Mouse (Mus musculus) intestine, embryonic 16.5 days (tissue): ENCODE data around the gene Arl5a. TPM values are rescaled to one million over a fixed set of nuclear protein-coding genes. Genes with fewer than 3 reads are reported as not detected.
A peak's percentile ranks its signal among the peaks of the same experiment; 100 is the strongest.

Experiments
- ATAC-seq: fragments of 200-750 bp; cut with Nextera tagmentation; 2 replicates; pipeline ENCODE4 v1.8.0; 2017; ENCODE audit warnings: moderate TSS enrichment, moderate library complexity
- H3K27ac ChIP-seq: fragments of 300-500 bp; sonication (generic); 2 replicates; pipeline ENCODE4 v1.5.1; 2014; ENCODE audit warnings: mild to moderate bottlenecking, low read length
- H3K27me3 ChIP-seq: fragments of 300-500 bp; sonication (generic); replicated peaks from 2 replicates; pipeline ENCODE4 v1.6.1; 2014; ENCODE audit warnings: low read length, control low read depth, mixed read lengths; ENCODE audit not compliant: control insufficient read depth, insufficient read depth
- H3K36me3 ChIP-seq: fragments of 300-500 bp; sonication (generic); 2 replicates; pipeline ENCODE4 v1.6.1; 2014; ENCODE audit warnings: low read length, control low read depth; ENCODE audit not compliant: control insufficient read depth, insufficient read depth
- H3K4me1 ChIP-seq: fragments of 300-500 bp; sonication (generic); 2 replicates; pipeline ENCODE4 v1.6.1; 2014; ENCODE audit warnings: low read length, control low read depth, mixed read lengths; ENCODE audit not compliant: control insufficient read depth, insufficient read depth
- H3K4me2 ChIP-seq: fragments of 300-500 bp; sonication (generic); 2 replicates; pipeline ENCODE4 v1.6.1; 2014; ENCODE audit warnings: low read depth, low read length, control low read depth
- H3K4me3 ChIP-seq: fragments of 300-500 bp; sonication (generic); 2 replicates; pipeline ENCODE4 v1.5.1; 2014; ENCODE audit warnings: mild to moderate bottlenecking, low read length
- H3K9ac ChIP-seq: fragments of 300-500 bp; sonication (generic); 2 replicates; pipeline ENCODE4 v1.6.1; 2014; ENCODE audit warnings: low read depth, low read length
- H3K9me3 ChIP-seq: fragments of 300-500 bp; sonication (generic); 2 replicates; pipeline ENCODE4 v1.6.1; 2016; ENCODE audit warnings: low read length, control low read depth; ENCODE audit not compliant: control insufficient read depth
- WGBS: fragments of 180-500 bp; shearing (Covaris S2); extraction: QIAGEN DNeasy Blood & Tissue Kit; methylation state at CpG from one replicate; pipeline ENCODE4 v1.1.7; 2014; 5-methylcytosine and 5-hydroxymethylcytosine counted together
- polyA plus RNA-seq: library from polyadenylated mRNA; unstranded; fragments of >200 nt; fragmentation: Nextera tagmentation; extraction: Ambion mirVana; gene quantifications from 2 replicates; pipeline ENCODE4 v1.2.1, GENCODE M21; 2015

The Arl5a gene
- polyA plus RNA-seq, 1 experiment from 2014 or later: 10.8 TPM

- no peak overlapping the region for H3K4me2 ChIP-seq
- ATAC-seq: no peak
- H3K9me3 ChIP-seq: no peaks in the 10 kb centered on the region
- no peaks in the 10 kb centered on the region for H3K27me3 ChIP-seq
- no peaks in the 10 kb centered on the region for H3K36me3 ChIP-seq
- no peak overlapping the region for H3K4me3 ChIP-seq
- no peak overlapping the region for H3K9ac ChIP-seq
- 73% methylated on average over 5 of the region's 5 CpGs for WGBS
- peaks cover 4% of the 10 kb centered on the region for H3K4me1 ChIP-seq
- H3K27ac ChIP-seq: no peak overlapping the region
These were observed 21.9 kb upstream of the Arl5a start for GRCm38 (mm10) chr2:52446648-52447047.

- no peak overlapping the region for H3K27ac ChIP-seq
These were observed 17.4 kb upstream of the Arl5a start for GRCm38 (mm10) chr2:52442125-52442524.

GRCm38 (mm10) chr2:52440420-52441015 is 15.8 kb upstream of the Arl5a start:
- no peaks in the 10 kb centered on the region for H3K9me3 ChIP-seq
- ATAC-seq: no peak
- H3K27ac ChIP-seq: no peak overlapping the region
- WGBS: 83% methylated on average over 4 of the region's 4 CpGs
- H3K36me3 ChIP-seq: no peaks in the 10 kb centered on the region
- no peaks in the 10 kb centered on the region for H3K27me3 ChIP-seq
- H3K4me3 ChIP-seq: no peak overlapping the region
- no peak overlapping the region for H3K4me2 ChIP-seq
- H3K4me1 ChIP-seq: peaks cover 4% of the 10 kb centered on the region
- H3K9ac ChIP-seq: no peak overlapping the region

More at GRCm38 (mm10) chr2:52442125-52442524, 17.4 kb upstream of the Arl5a start:
- H3K4me1 ChIP-seq: peaks cover 4% of the 10 kb centered on the region
- H3K27me3 ChIP-seq: no peaks in the 10 kb centered on the region
- ATAC-seq: no peak
- no peaks in the 10 kb centered on the region for H3K36me3 ChIP-seq
- H3K4me2 ChIP-seq: no peak overlapping the region
- no peak overlapping the region for H3K4me3 ChIP-seq
- H3K9ac ChIP-seq: no peak overlapping the region
- H3K9me3 ChIP-seq: no peaks in the 10 kb centered on the region
- 30% methylated on average over 5 of the region's 5 CpGs for WGBS

- no peak overlapping the region for H3K4me2 ChIP-seq
- H3K27ac ChIP-seq: no peak overlapping the region
- H3K4me1 ChIP-seq: peaks cover 4% of the 10 kb centered on the region
- no peaks in the 10 kb centered on the region for H3K36me3 ChIP-seq
- ATAC-seq: no peak
- 93% methylated on average over 4 of the region's 4 CpGs for WGBS
- no peak overlapping the region for H3K4me3 ChIP-seq
- H3K9me3 ChIP-seq: no peaks in the 10 kb centered on the region
- H3K27me3 ChIP-seq: no peaks in the 10 kb centered on the region
- H3K9ac ChIP-seq: no peak overlapping the region
These were observed 13.7 kb upstream of the Arl5a start for GRCm38 (mm10) chr2:52438437-52438836.

GRCm38 (mm10) chr2:52438013-52438412 is 13.3 kb upstream of the Arl5a start:
- H3K9me3 ChIP-seq: no peaks in the 10 kb centered on the region

GRCm38 (mm10) chr2:52435919-52436632 is 11.4 kb upstream of the Arl5a start:
- H3K36me3 ChIP-seq: no peaks in the 10 kb centered on the region
- H3K4me2 ChIP-seq: no peak overlapping the region
- no peaks in the 10 kb centered on the region for H3K9me3 ChIP-seq
- no peak overlapping the region for H3K4me3 ChIP-seq
- 56% methylated on average over 14 of the region's 14 CpGs for WGBS
- no peaks in the 10 kb centered on the region for H3K4me1 ChIP-seq
- no peaks in the 10 kb centered on the region for H3K27me3 ChIP-seq
- no peak overlapping the region for H3K9ac ChIP-seq
- H3K27ac ChIP-seq: no peak overlapping the region
- 0 out of 2 replicates have a peak, but pooled peaks have one; percentile 13 for ATAC-seq

More at GRCm38 (mm10) chr2:52438013-52438412, 13.3 kb upstream of the Arl5a start:
- no peak overlapping the region for H3K27ac ChIP-seq
- H3K36me3 ChIP-seq: no peaks in the 10 kb centered on the region
- 48% methylated on average over 6 of the region's 6 CpGs for WGBS
- peaks cover 4% of the 10 kb centered on the region for H3K4me1 ChIP-seq
- H3K4me3 ChIP-seq: no peak overlapping the region
- H3K9ac ChIP-seq: no peak overlapping the region
- no peak overlapping the region for H3K4me2 ChIP-seq
- ATAC-seq: 0 out of 2 replicates have a peak, but pooled peaks have one; percentile 36
- no peaks in the 10 kb centered on the region for H3K27me3 ChIP-seq

GRCm38 (mm10) chr2:52433365-52433764 is 8.7 kb upstream of the Arl5a start:
- ATAC-seq: no peak

GRCm38 (mm10) chr2:52427383-52427782 is 2.7 kb upstream of the Arl5a start:
- H3K9me3 ChIP-seq: no peaks in the 10 kb centered on the region
- WGBS: 80% methylated on average over 3 of the region's 3 CpGs
- H3K4me1 ChIP-seq: 0 out of 2 replicates have a peak, but pooled peaks cover 3% of the 10 kb centered on the region
- no peak overlapping the region for H3K4me2 ChIP-seq
- H3K27me3 ChIP-seq: no peaks in the 10 kb centered on the region
- no peak overlapping the region for H3K27ac ChIP-seq
- H3K9ac ChIP-seq: no peak overlapping the region
- H3K36me3 ChIP-seq: no peaks in the 10 kb centered on the region
- no peak for ATAC-seq
- no peak overlapping the region for H3K4me3 ChIP-seq

More at GRCm38 (mm10) chr2:52433365-52433764, 8.7 kb upstream of the Arl5a start:
- Histone ChIP-seq H3K4me1 (no peaks in the 10 kb centered on the region), H3K27me3 (no peaks in the 10 kb centered on the region), H3K9me3 (no peaks in the 10 kb centered on the region), H3K4me2 (no peak overlapping the region), H3K9ac (no peak overlapping the region), H3K4me3 (no peak overlapping the region), H3K27ac (no peak overlapping the region), H3K36me3 (no peaks in the 10 kb centered on the region)
- WGBS: 52% methylated on average over 7 of the region's 7 CpGs

GRCm38 (mm10) chr2:52426041-52426440 is 1.3 kb upstream of the Arl5a start:
- WGBS: 85% methylated on average over 3 of the region's 3 CpGs
- H3K4me2 ChIP-seq: peak overlapping the region; percentile 75; the same call in 1 of the 2 replicates

More at GRCm38 (mm10) chr2:52426041-52426440, 1.3 kb upstream of the Arl5a start:
- ATAC-seq: no peak
- H3K9ac ChIP-seq: no peak overlapping the region
- no peaks in the 10 kb centered on the region for H3K27me3 ChIP-seq
- H3K4me3 ChIP-seq: no peak overlapping the region
- H3K9me3 ChIP-seq: no peaks in the 10 kb centered on the region
- peaks cover 17% of the 10 kb centered on the region for H3K4me1 ChIP-seq
- no peak overlapping the region for H3K27ac ChIP-seq
- H3K36me3 ChIP-seq: no peaks in the 10 kb centered on the region
